Mouse (Mus musculus): Measurements from ENCODE around the gene Rybp. TPM values are rescaled to one million over a fixed set of nuclear protein-coding genes. Genes with fewer than 3 reads are reported as not detected.

Rybp gene
- polyA plus RNA-seq (2015; fragmentation: Nextera tagmentation; extraction: Ambion mirVana) = 10.4 and 12.7 TPM in 2 replicates

DNA sequence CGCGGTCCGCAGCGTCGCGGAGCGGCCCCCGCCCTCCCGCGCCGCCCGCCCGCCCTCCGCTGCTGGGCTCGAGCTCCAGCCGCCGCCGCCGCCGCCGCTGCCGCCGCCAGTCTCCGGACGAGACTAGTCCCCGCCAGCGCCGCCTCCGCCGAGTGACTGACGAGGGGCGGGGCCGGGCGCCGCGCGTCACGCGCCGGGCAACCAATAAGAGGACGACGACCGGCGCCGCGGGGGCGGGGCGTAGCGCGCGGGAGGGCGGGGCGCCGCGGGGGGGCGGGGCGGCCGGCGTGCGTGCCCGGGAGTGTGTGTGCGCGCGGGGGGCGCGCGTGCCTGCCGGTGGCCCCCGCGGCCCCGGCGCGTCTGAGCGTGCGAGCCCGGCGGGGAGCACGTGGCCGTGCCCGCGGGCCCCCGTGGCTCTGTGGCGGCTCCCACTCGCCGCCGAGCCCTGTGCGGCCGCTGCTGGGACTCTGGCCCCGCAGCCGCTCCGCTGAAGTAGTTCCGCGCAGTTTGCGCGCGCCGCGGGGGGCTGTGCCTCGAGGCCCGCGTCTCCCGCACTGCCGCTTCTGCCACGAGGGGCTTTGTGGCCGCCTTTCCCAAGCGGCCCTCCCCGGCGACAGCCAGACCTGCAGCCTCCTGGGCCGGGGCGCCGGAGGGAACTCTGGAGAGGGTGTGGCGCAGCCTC is at the start of gene Rybp:
TSS of gene Rybp (minus strand) at position 152 of the 682 bp plus-strand sequence.
- Histone ChIP-seq H3K27ac (replicated peaks) (peak within 1 kb of the TSS; percentile 98), H3K27me3 (ENCODE audit: control insufficient read depth, insufficient read depth, low read length) (no peaks in the 10 kb centered on the region), H3K9ac (ENCODE audit: low read length) (peak within 1 kb of the TSS; percentile 89), H3K36me3 (ENCODE audit: control insufficient read depth, insufficient read depth, low read length) (no peaks in the 10 kb centered on the region), H3K4me2 (replicated peaks; ENCODE audit: low read depth) (peak within 1 kb of the TSS; percentile 94), H3K4me1 (replicated peaks; ENCODE audit: control insufficient read depth, insufficient read depth) (peaks cover 6% of the 10 kb centered on the region), H3K9me3 (ENCODE audit: control insufficient read depth, low read length) (no peaks in the 10 kb centered on the region), H3K4me3 (ENCODE audit: low read depth, low read length) (peak within 1 kb of the TSS; percentile 67)
- DNase-seq (ENCODE audit: low spot score) (peak; percentile 96), ATAC-seq (ENCODE audit: low FRiP score, low TSS enrichment) (peak; percentile 96)
- TF ChIP-seq CTCF (IDR thresholded peaks at IDR 0.05; ENCODE audit: low read depth) = no peak; the same call in 1 of the 2 replicates
- TF ChIP-seq EP300 (optimal IDR thresholded peaks at IDR 0.05) = no peak
- WGBS = 0% methylated on average over 33 of the region's 112 CpGs

DNA sequence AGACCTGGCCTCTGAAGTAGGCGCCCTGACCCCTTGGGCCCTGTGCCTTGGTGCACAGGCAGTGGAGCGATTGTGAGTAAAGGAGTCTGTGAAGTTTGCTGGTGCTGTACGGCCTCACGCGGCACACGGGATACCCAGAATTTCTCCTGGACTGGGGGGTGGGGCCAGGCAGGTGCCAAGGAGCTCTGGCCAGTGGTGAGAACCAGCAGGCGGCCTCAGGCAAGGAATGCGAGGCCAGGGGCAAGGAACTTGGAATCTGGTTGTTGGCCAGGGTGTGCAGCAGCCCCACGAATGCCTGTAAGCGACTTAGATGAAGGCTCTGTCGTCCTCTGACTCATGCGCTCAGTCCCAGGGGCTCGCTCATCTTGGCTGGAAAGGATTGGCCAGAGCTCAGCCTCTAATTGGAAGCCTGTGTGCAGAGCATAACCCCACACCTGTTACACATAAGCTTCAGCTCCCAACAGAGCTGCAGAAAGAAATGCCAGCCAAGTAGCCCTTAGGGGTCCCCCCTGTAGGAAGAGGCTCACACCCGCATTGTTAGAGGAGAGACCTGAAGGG is 49.4 kb upstream of the Rybp start:
- Histone ChIP-seq H3K27me3 (ENCODE audit: control insufficient read depth, insufficient read depth, low read length) (no peaks in the 10 kb centered on the region), H3K4me1 (replicated peaks; ENCODE audit: control insufficient read depth, insufficient read depth) (peaks cover 3% of the 10 kb centered on the region; the same call in 1 of the 2 replicates), H3K27ac (replicated peaks) (no peak overlapping the region), H3K9me3 (ENCODE audit: control insufficient read depth, low read length) (no peaks in the 10 kb centered on the region), H3K4me3 (ENCODE audit: low read depth, low read length) (no peak overlapping the region), H3K36me3 (ENCODE audit: control insufficient read depth, insufficient read depth, low read length) (no peaks in the 10 kb centered on the region), H3K4me2 (replicated peaks; ENCODE audit: low read depth) (no peak overlapping the region), H3K9ac (ENCODE audit: low read length) (no peak overlapping the region)
- WGBS = 29% methylated on average over 14 of the region's 14 CpGs
- ATAC-seq (ENCODE audit: low FRiP score, low TSS enrichment) = no peak; the same call in 1 of the 2 replicates
- DNase-seq (ENCODE audit: low spot score) = peak; percentile 22
- TF ChIP-seq EP300 (optimal IDR thresholded peaks at IDR 0.05) (no peak), CTCF (IDR thresholded peaks at IDR 0.05; ENCODE audit: low read depth) (no peak)

DNA sequence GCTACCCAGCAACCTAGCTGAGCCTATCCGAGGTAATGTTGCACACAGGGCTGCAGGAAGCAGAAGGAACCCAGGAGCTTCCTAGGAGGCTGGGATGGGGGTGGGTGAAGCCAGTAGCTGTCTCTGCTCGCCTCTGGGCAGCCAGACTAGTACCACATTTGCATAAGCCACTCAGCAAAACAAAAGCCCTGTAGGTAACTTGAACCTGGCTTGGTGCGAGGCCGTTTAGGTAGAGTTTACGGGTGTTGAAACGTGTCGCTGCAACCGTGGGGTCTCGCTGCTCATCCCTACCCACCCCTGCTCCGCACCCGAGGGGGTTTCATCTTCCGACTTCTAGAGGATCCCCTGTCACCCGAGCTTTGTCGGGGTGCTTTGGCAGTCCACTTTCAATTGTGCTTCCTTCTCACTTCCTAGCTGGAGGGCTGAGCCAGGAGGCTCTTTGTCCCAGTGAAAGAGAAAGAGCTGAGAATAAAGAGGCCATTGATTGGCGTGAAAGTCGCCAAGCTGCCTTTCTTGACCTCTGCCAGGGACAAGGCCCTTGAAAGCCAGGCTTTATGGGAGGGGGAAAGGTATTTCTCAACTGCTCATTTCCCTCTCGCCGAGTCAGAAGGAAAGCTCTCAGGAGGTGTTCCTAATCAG is 48.3 kb upstream of the Rybp start:
- DNase-seq (ENCODE audit: low spot score) (peak; percentile 28), ATAC-seq (ENCODE audit: low FRiP score, low TSS enrichment) (peak; percentile 45; the same call in 1 of the 2 replicates)
- Histone ChIP-seq H3K9ac (ENCODE audit: low read length) (no peak overlapping the region), H3K9me3 (ENCODE audit: control insufficient read depth, low read length) (no peaks in the 10 kb centered on the region), H3K4me3 (ENCODE audit: low read depth, low read length) (no peak overlapping the region), H3K4me1 (replicated peaks; ENCODE audit: control insufficient read depth, insufficient read depth) (peaks cover 3% of the 10 kb centered on the region; the same call in 1 of the 2 replicates), H3K4me2 (replicated peaks; ENCODE audit: low read depth) (peak overlapping the region; percentile 34; the same call in 1 of the 2 replicates), H3K27ac (replicated peaks) (0 out of 2 replicates have a peak overlapping the region, but pooled peaks have one; percentile 13), H3K36me3 (ENCODE audit: control insufficient read depth, insufficient read depth, low read length) (no peaks in the 10 kb centered on the region), H3K27me3 (ENCODE audit: control insufficient read depth, insufficient read depth, low read length) (no peaks in the 10 kb centered on the region)
- 29% methylated on average over 18 of the region's 18 CpGs for WGBS
- TF ChIP-seq CTCF (IDR thresholded peaks at IDR 0.05; ENCODE audit: low read depth) (no peak), EP300 (optimal IDR thresholded peaks at IDR 0.05) (no peak)

DNA sequence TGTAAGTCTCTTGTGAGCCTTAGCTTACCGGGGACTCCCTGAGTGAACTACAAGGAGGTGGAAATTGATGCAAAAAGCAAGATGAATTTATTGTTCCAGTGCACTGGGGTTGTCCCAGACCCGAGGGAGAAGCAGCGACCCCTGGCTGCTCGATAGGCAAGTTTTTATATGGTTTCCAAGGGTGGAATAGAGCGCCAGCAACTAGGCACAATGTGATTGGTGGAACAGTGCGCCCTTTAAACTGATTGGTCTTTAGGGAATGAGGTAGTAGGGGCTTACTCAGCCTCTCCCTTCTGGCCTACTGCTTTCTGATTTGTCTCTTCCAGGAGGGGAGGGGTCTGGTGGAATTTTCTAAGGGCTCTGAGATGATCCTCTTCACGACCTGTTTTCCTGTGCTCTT is 46.5 kb upstream of the Rybp start:
- no peaks in the 10 kb centered on the region for H3K9me3 ChIP-seq (ENCODE audit: control insufficient read depth, low read length)
- no peak overlapping the region for H3K4me2 ChIP-seq (replicated peaks; ENCODE audit: low read depth)
- DNase-seq (ENCODE audit: low spot score) (no peak), ATAC-seq (ENCODE audit: low FRiP score, low TSS enrichment) (no peak)
- no peak overlapping the region for H3K9ac ChIP-seq (ENCODE audit: low read length)
- H3K27ac ChIP-seq (replicated peaks) = no peak overlapping the region
- H3K4me3 ChIP-seq (ENCODE audit: low read depth, low read length) = no peak overlapping the region
- H3K36me3 ChIP-seq (ENCODE audit: control insufficient read depth, insufficient read depth, low read length) = no peaks in the 10 kb centered on the region
- no peaks in the 10 kb centered on the region for H3K27me3 ChIP-seq (ENCODE audit: control insufficient read depth, insufficient read depth, low read length)
- H3K4me1 ChIP-seq (replicated peaks; ENCODE audit: control insufficient read depth, insufficient read depth) = peaks cover 3% of the 10 kb centered on the region; the same call in 1 of the 2 replicates
- no peak for TF ChIP-seq EP300 (optimal IDR thresholded peaks at IDR 0.05)
- TF ChIP-seq CTCF (IDR thresholded peaks at IDR 0.05; ENCODE audit: low read depth) = no peak
- WGBS = 89% methylated on average over 7 of the region's 7 CpGs

DNA sequence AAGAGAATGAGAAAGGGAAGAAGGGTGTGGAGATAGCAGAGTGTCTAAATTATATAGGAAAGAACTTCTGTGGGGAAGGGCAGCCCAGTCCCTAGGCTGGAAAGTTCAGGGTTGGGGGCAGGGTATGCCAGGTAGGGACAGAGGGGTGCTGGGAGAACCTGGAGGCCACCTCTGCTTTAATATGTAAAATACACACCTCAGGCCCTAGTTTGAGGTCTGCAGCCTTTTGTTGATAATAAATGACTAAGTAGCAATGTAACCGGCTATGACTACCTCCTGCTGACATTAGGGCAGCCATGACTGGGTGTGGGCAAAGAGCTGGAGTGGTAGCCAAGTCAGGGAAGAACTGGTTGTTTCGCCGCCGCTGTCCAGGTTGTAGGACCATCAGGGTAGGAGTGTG is 45.2 kb upstream of the Rybp start:
- 79% methylated on average over 4 of the region's 4 CpGs for WGBS
- H3K36me3 ChIP-seq (ENCODE audit: control insufficient read depth, insufficient read depth, low read length) = no peaks in the 10 kb centered on the region
- no peak overlapping the region for H3K4me2 ChIP-seq (replicated peaks; ENCODE audit: low read depth)
- ATAC-seq (ENCODE audit: low FRiP score, low TSS enrichment) = peak; percentile 50; the same call in 1 of the 2 replicates
- no peaks in the 10 kb centered on the region for H3K27me3 ChIP-seq (ENCODE audit: control insufficient read depth, insufficient read depth, low read length)
- peaks cover 3% of the 10 kb centered on the region; the same call in 1 of the 2 replicates for H3K4me1 ChIP-seq (replicated peaks; ENCODE audit: control insufficient read depth, insufficient read depth)
- TF ChIP-seq EP300 (optimal IDR thresholded peaks at IDR 0.05) (no peak), CTCF (IDR thresholded peaks at IDR 0.05; ENCODE audit: low read depth) (no peak)
- H3K27ac ChIP-seq (replicated peaks) = no peak overlapping the region
- no peak for DNase-seq (ENCODE audit: low spot score)
- H3K9ac ChIP-seq (ENCODE audit: low read length) = no peak overlapping the region
- H3K4me3 ChIP-seq (ENCODE audit: low read depth, low read length) = no peak overlapping the region
- no peaks in the 10 kb centered on the region for H3K9me3 ChIP-seq (ENCODE audit: control insufficient read depth, low read length)
